Mouse (Mus musculus) brain, adult 2 months (tissue): ENCODE data around the gene Camta1.

Experiments used
- DNase-seq: peaks from one replicate; pipeline ENCODE4 v3.0.0; 2011; ENCODE audit warnings: low read depth, low spot score

The Camta1 gene

DNA sequence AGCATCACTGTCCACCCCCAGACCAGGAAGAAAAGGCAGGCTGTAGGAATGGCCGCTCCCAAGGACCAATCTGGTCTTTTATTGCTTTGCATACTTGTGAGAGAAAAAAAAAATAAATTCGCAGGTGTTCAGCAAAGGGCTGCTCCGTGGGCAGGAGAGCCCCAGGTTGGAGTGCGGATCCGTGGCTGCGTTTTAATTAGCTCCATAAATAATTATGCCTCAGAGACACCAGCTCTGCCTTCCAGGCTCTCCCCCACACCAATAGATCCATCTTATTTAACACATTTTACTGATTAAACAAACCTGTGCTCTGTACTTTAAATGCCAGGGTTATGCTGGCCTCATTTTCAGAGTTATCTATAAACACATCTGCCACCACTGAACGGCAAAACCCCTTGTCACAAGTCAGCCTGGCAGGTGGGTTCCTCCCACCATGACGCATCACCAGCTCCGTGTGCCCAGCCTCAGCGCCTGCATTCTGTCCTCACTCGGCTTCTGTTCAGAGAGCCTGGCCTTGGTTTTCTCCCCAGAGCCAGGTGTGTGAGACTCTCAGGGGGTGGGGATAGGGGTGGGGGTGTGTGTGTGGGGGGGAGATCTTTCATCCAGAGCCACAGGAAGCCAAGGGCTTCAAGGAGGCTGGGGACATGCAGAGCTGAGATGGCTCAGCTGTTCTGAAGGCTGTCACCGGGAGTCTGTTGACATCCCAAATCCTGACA lies 475.5 kb downstream of the Camta1 start:
- DNase-seq = peak; percentile 74

DNA sequence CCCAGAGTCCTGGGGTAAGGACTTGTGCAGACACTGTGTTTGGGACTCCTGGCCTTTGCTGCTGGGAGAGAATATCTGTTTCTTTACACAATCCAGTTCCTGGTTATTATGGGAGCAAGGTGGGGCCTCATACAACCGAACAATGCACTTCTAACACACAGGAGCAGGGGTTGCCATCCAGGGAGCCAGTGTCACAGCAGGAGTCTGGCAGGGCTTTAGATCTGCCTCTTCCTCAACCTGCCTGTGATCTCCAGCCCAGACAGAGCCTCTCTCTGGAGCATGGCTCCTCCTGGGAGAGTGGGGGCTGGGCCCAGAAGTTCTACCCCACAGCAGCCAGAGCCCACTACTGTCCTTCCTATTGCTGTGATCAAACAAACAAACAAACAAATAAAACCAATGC lies 483.9 kb downstream of the Camta1 start:
- no peak for DNase-seq

DNA sequence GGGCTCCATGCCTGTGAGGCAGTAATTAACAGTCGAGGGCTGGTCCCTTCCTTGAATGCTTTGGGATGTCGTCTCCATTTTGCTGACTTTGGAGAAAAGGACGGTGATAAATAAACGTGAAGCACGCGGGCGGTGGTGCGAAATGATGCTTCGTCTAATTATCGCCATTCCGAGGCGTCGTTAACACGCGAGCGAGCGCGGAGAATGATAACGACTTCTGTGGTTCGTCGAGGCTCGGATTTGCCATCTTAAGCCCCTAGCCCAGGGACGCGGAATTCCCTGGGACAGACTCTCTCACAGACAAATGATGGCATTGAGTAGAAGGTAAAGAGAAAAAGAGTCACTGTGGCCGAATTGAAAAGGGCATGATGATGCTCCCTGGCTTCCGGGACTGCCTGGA lies 485.4 kb downstream of the Camta1 start:
- DNase-seq = no peak

DNA sequence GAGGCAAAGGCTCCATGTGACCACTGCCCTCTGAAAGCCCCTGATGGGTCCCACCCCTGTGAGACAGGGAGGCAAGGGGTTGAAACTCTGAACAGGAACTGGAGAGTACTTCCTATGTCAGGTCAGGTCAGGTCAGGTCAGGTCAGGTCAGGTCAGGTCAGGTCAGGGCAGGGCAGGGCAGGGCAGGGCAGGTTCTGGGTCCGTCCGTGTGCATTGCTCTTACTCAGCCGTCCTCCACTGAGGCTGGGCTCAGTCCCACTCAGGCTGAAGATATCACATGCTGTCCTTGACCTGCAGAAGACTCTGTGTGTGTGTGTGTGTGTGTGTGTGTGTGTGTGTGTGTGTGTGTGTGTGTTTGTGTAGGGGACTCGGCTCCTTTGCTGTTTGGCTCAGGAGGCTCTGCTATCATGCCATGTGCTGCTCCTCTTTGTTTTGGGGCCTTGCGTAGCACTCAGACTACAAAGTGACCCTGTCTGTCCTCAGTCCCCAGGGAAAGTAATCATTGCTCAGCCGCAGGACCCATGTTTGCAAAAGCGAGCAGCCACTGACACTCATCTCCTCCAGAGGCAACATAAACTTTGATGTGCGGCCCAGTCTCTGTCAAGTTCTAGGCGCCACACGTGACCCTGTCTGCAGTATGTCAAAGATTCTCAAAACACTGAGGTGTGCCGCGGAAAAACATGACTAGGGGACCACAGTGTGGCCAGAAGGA lies 488.7 kb downstream of the Camta1 start:
- DNase-seq = no peak

DNA sequence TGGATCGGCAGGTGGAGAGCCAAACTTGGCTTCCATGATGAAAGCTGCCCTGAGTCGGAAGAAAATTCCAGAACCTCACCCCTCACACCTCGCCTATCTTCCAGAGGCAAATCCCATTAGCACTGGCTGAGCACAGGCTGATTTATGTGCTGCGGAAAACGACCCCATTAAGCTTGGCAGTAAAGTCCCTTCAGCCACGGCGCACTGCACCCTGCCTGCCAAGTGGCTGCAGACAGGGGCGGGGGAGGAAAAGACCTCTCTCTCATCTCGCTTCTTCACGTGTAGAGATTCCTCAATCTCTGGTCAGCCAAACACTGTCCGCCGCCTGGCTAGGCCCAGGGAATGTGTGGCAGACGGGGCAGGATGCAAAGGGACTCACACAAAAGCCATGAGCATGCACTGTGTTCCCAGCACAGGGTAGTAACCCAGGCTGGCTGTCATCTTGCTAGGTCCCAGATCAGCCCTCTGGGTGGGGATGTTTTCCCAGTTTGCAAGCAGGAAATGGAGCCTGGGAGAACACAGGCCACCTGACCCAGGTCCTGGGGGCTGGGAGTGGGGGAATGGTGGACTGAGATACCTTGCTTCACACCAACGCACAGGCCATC lies 494.6 kb downstream of the Camta1 start:
- DNase-seq = no peak

DNA sequence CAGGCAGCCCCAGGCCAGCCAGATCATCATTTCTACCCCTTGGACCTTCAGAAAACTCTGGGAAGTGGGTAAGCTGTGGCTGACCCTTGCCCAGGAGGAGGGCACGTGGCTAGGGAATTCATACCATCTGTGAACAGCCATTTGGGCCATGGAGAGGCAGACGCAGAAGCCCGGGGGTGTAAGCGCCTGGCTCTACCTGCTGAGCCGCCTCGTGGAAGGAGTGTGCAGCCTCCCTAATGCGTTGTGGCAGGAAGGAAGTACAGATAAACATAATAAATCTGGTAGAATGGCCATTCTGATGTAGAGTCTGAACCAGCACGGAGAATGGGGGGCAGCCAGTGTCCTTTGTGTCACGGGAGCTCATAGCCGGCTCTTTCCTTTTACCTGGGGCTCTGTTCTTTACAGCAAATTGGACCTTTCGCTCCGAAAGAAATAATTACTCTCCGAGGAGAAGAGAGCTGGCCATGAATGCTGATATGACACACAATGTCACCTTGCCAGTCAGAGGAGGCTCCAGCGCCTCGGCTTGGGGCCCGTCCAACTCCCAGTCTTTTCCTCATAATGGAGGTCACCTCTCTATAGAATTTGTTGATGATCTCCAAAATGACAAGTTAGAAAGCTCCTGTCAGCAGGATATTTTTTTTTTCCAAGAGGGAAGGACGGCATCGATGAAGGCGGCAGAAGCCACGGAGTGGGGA lies 500.6 kb downstream of the Camta1 start:
- peak; percentile 57 for DNase-seq

DNA sequence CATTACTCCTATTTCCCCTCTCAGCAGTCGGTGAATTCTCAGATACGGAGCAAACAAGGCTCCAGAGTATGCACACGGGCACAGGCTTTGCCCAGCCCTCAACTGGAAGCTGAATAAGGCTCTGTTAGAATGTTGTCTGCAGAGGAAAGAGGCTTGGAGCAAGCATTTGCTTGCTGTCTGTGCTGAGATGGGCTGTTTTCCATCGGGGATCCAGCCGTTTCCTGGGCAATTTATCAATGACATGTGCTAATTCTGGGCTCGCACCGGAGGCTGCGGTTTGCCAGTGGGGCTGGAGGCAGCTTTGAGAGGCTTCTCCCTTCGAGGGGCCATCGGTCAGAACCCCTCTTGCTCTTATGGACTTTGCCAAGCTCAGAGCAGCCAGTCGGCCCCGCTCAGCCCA lies 506.2 kb downstream of the Camta1 start:
- peak; percentile 43 for DNase-seq

DNA sequence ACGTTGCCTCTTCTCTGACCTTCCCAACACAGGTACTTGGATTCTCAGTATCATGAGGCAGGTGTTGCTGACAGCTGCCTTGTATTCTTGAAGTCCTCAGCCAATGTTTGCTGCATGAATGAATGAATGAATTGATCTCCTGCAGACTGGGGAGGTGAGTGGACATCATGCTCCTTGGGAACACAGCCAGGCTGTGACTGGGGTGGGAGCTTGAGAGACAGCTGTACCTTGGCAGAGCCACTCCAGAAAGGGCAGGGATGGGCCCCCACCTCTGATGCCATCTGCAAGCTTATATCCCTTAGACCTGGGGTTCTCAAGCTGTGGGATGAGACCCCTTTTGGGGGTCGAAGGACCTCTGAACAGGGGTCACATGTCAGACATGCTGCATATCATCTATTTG lies 508.9 kb downstream of the Camta1 start:
- no peak for DNase-seq

DNA sequence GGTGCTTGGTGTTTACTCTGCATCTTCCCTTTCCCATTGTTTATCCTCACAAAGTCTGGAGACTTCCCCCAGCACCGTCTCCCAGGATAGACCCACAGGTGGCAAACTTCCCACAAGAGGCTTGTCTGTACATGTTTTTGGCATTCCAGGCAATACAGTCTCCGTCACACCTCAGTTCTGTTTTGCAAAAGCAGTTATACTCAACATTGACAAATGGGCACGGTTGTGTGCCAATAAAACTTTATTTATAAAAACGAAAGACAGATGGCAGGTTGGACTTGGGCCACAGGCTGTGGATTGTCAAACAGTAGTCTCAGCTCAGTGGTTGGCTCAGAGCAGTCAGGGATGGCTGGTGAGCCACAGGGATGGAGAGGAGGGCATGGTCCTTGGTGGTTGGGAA lies 509.4 kb downstream of the Camta1 start:
- peak; percentile 31 for DNase-seq

DNA sequence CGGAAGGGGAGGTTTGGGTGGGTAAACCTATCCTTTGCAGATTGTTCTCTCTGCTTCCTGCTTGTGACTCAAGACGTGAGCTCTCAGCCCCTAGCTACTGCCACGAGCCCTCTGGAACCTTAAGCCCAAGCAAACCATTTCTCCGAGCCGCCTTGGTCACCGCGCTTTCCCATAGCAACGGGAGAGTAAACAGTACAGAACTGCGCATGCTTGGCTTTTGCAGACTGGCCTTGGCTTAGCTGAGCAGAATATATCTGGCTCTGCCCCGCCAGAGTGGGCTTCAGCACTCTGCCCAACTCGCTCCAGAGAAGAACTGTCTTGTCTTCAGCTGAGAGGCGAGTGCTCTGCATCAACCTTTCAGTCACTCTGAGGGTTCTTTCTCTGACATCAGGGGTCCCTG lies 509.9 kb downstream of the Camta1 start:
- peak; percentile 36 for DNase-seq

DNA sequence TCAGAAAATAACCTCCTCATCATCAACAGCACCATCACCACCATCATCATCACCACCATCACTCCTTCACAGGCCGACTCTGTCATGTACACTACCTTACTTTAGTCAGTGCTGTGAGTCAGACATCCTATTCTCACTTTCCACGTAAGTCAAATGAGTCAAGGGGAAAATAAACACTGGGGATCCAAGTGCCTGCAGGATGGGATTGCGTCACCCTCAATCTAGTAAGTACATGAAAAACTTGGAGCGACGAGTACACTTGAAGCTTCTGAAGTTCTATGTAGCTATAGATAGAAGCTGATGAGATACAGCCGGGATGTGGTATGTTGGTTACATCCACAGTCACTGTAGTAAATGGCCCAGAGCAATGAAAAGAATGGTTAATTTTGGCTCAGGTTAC lies 514.1 kb downstream of the Camta1 start:
- peak; percentile 29 for DNase-seq

DNA sequence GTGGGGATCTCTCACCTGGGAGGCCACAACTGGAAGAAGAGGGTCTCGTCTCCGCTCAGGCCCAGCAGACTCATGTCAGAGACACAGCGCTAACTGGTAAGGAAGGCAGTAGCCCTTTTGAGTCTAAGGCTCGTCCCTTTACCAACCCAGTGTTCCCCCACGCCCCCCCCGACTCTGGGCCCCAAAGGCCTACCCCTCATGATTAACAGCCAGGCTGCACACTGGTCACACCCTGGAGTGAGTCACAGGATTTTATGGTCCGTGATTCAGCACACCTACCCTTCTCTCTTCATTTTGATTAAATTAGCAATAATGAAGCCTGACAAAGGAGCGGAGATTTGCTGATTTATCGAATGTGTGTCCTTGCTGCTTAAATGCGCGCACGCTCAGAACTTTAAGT lies 515.0 kb downstream of the Camta1 start:
- DNase-seq = no peak

DNA sequence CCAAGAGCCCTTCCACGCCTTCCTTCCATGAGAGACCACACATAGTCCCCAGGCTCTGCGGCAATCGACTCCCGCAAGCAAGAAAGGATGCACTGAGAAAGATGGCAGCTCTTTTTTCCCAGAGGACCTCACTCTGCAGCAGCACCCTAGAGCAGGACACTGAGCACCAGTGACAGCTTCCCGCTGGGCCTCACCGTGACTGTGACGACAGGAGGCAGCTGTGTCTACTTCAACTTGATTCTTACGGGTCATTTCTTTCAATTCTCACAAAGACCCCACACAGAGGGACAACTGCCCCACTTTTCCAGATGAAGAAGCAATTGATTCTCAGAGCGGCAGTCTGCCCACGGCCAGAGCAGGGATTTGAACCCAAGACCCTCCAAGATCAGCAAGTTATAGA lies 516.9 kb downstream of the Camta1 start:
- no peak for DNase-seq

DNA sequence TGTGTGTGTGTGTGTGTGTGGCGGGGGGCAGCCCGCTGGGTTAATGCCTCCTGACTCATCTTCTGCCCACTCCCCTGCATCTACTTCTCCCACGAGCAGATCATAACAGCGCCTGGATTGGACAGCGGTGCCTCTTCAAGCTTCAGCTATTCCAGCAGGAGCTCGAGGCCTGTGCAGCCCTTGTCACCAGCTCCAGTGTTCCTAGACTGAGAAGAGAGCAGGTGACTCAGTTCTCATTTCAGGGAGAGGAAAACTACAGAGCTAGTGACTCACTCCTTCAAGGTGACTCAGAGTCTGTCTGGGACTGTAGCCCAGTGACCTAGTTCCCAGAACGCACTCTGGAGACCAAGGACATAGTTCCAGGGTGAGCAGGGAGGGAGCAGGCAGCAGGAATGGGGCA lies 522.3 kb downstream of the Camta1 start:
- peak; percentile 97 for DNase-seq

DNA sequence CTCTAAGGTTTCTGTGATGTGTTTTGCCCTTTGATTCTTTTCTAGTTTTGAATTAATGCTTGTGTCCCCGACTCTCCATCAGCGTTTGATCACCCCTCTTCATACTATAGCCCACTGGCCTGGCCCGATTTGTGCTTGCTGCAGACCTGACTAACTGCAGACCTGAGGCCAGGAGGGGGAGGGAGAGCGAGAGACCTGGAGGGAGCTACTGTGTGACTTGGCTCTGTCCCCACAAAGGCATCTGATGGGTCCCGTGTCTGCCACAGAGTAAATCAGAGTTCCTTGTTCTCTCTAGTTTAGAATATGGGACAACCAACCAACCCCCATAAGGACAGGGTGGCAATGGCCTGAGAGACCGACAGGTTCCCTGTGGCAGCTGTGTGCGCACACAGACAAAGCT lies 522.7 kb downstream of the Camta1 start:
- DNase-seq = no peak

DNA sequence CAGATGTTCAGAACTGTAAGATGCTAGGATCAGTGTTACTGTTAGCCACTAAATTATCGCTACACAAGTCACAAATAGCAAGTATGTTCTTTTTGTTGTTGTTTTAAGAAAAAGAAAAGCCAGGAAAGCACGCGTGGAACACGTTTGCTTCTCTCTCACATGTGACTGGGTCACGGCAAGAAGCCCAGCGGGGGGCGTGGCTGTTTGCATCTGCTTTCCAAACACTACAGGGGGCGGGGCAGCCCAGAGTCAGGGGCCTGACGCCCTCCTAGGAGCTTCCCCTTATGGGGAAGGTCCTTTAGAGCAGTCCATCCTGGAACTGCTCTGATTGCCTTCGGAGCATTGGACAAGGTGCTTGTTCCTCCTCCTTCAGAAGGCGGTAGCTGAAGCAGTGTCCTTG lies 524.1 kb downstream of the Camta1 start:
- DNase-seq = no peak

DNA sequence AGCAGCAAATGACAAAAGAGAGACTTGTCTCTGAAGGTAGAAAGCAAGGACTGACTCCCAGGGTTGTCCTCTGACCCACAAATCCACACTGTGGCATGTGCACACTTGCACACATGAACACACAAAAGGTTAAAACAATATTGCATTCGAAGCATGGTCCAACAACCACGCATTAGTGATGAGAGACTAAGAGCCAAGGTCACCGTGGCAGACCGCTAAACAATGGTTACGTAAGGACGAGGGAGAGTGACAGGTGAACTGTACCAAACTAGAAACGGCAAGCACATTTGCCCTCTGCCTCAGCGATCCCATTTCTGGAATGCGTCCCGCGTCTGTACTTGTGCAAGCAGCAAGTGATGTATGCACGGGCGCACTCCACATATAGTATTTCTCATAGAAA lies 525.3 kb downstream of the Camta1 start:
- DNase-seq = no peak

DNA sequence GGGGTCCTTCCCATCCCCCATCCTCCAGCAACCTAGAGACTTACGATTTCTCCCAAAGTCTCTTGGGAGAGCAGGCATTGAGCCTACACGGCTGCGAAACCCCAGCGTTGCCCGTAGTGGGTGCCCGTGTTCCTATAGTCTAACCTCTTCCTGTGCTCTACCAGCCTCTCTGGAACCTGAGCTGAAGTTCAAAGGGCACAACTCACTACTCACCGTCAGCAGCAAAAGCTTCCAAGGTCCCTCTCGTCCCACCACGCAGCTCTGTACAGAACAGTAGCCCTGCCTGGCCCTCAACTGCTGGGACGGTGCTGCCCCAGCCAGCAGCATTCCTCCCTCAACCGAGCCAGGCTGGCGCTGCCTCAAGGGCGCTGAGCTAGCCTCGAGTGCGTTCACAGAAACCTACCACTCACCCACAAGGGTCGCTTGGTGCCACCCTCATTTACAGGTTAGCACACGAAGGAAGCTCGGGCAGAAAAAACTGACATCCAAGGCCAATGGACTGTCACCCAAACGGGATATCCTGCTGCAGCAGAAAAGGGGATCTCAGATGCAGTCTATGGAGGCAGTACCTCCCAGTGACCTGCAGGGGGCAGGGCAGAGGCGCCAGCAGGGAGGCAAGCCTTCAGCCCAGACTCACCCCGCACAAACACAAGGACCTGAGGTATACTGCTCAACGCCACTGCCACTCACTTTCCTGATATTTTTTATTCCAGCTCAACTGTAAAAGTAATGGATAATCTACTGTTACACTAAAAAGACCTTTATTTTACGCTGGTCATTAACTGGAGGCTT lies 526.5 kb downstream of the Camta1 start:
- DNase-seq = peak; percentile 71

DNA sequence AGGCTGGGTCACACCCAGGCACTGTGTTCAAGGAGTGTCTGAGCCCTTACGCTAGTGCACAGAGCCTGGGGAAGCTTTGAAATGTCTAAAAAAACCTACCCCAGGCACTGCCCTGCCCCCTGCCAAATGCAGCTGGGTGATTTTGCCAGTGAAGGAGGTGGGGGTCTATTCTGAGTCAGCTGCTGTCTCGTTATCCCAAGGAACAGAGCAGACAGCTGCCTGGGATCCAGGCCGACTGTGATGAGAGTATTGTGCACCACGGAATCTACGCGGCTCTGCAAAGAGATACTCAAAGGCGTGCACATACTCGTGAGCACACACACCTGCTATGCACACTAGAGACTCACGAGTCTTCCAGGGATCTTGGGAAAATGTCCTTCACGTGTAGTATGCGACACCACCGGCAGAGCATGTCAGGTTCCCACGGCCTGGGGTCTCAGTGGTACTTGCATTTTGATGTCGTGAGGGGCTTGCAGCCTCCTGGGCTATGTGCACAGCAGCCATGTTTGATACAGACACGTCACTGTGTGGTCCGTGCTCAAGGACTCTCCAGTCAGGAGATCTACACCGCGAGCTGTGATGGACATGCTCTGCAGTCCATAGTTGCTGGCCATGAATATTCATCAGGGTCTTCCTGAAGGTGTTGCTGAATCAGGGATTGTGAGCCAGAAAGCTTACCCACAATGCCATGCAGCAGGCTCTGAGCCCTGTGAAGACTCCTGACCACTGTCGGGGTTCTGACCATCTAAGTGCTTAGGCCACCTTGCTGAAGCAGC lies 529.4 kb downstream of the Camta1 start:
- DNase-seq = peak; percentile 38

DNA sequence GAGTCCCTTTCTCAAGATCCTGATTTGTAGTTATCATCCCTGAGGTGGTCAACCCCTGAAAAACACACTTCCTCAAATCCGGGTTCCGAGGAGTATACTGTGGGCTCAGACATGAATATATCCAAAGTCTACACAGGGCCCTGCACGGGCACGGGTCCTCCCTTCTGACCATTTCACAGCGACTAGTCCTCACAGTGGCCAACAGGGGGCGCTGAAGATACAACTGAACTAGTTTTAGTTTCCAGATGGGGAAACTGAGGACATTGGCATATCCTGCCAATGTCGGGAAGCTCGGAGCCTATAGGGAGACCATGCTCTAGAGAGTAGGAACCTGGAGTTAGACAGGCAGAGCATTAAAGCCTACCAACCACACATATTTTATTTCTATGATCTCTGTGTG lies 530.7 kb downstream of the Camta1 start:
- peak; percentile 23 for DNase-seq

DNA sequence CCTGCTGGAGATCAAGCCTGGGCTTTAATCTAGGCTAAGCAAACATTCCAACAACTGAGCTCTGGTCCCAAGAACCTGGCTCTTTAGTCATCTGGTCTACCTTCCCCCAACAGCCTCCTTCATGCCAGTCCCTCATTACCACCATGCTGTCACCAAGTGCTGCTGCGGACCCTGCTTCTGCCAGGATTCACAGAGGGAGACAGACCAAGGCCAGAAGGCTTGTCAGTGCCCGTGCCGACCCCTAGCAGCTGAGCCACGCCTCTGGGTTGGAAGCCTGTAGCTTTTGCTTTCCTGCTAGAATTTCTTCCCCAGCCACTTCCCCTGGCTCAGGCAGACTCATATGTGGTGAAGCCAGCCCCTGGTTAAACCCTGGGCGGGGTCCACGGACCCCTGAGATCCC lies 533.6 kb downstream of the Camta1 start:
- no peak for DNase-seq
